Mouse (Mus musculus) embryonic facial prominence, embryonic 13.5 days (tissue): ENCODE measurements around the gene Isoc2a. TPM values are rescaled to one million over a fixed set of nuclear protein-coding genes. Genes with fewer than 3 reads are reported as not detected.

Source experiments
- ATAC-seq: fragments of 200-750 bp; cut with Nextera tagmentation; 2 replicates; pipeline ENCODE4 v1.8.0; 2017; ENCODE audit warnings: low read depth; ENCODE audit not compliant: insufficient number of reproducible peaks, insufficient read depth, low FRiP score, low TSS enrichment
- H3K27ac ChIP-seq: fragments of 300-500 bp; sonication (generic); 2 replicates; pipeline ENCODE4 v1.5.1; 2015; ENCODE audit warnings: moderate library complexity, mild to moderate bottlenecking, inconsistent platforms
- H3K27me3 ChIP-seq: fragments of 300-500 bp; sonication (generic); 2 replicates; pipeline ENCODE4 v1.6.1; 2015; ENCODE audit warnings: mild to moderate bottlenecking, inconsistent platforms
- H3K36me3 ChIP-seq: fragments of 300-500 bp; sonication (generic); 2 replicates; pipeline ENCODE4 v1.6.1; 2015; ENCODE audit warnings: mild to moderate bottlenecking, inconsistent platforms
- H3K4me1 ChIP-seq: fragments of 300-500 bp; sonication (generic); 2 replicates; pipeline ENCODE4 v1.6.1; 2015; ENCODE audit warnings: inconsistent platforms
- H3K4me2 ChIP-seq: fragments of 300-500 bp; sonication (generic); 2 replicates; pipeline ENCODE4 v1.6.1; 2015; ENCODE audit warnings: moderate library complexity, mild to moderate bottlenecking, inconsistent platforms
- H3K4me3 ChIP-seq: fragments of 300-500 bp; sonication (generic); 2 replicates; pipeline ENCODE4 v1.5.1; 2015; ENCODE audit warnings: mild to moderate bottlenecking, inconsistent platforms
- H3K9ac ChIP-seq: fragments of 300-500 bp; sonication (generic); 2 replicates; pipeline ENCODE4 v1.6.1; 2015; ENCODE audit warnings: mild to moderate bottlenecking, inconsistent platforms
- H3K9me3 ChIP-seq: fragments of 300-500 bp; sonication (generic); 2 replicates; pipeline ENCODE4 v1.6.1; 2016; ENCODE audit warnings: inconsistent platforms
- WGBS: fragments of 180-500 bp; shearing (Covaris S2); methylation state at CpG from one replicate; pipeline ENCODE4 v1.1.7; 2015; ENCODE audit warnings: mixed read lengths; 5-methylcytosine and 5-hydroxymethylcytosine counted together
- polyA plus RNA-seq: library from polyadenylated mRNA; unstranded; fragments of >200 nt; fragmentation: Nextera tagmentation; extraction: Ambion mirVana; gene quantifications from 2 replicates; pipeline ENCODE4 v1.2.1, GENCODE M21; 2015

Gene Isoc2a
- polyA plus RNA-seq, 1 experiment from 2014 or later = 1.3 TPM

- Histone ChIP-seq H3K4me2 (no peak overlapping the region), H3K27ac (no peak overlapping the region), H3K36me3 (no peaks in the 10 kb centered on the region), H3K9ac (no peak overlapping the region), H3K4me1 (peaks cover 8% of the 10 kb centered on the region), H3K4me3 (no peak overlapping the region), H3K27me3 (peaks cover 29% of the 10 kb centered on the region), H3K9me3 (peaks cover 4% of the 10 kb centered on the region; the same call in 1 of the 2 replicates)
- WGBS = 47% methylated on average over 8 of the region's 8 CpGs
- no peak for ATAC-seq
Measured at GRCm38 (mm10) chr7:4901171-4901570, 24.2 kb downstream of the Isoc2a start.

GRCm38 (mm10) chr7:4902404-4902803 is 25.5 kb downstream of the Isoc2a start:
- H3K9me3 ChIP-seq = peaks cover 4% of the 10 kb centered on the region; the same call in 1 of the 2 replicates
- ATAC-seq = no peak
- no peaks in the 10 kb centered on the region for H3K36me3 ChIP-seq
- H3K4me2 ChIP-seq = no peak overlapping the region
- peaks cover 8% of the 10 kb centered on the region for H3K4me1 ChIP-seq
- WGBS = 85% methylated on average over 9 of the region's 9 CpGs
- no peak overlapping the region for H3K4me3 ChIP-seq
- H3K9ac ChIP-seq = no peak overlapping the region
- no peak overlapping the region for H3K27ac ChIP-seq
- peaks cover 29% of the 10 kb centered on the region for H3K27me3 ChIP-seq

DNA sequence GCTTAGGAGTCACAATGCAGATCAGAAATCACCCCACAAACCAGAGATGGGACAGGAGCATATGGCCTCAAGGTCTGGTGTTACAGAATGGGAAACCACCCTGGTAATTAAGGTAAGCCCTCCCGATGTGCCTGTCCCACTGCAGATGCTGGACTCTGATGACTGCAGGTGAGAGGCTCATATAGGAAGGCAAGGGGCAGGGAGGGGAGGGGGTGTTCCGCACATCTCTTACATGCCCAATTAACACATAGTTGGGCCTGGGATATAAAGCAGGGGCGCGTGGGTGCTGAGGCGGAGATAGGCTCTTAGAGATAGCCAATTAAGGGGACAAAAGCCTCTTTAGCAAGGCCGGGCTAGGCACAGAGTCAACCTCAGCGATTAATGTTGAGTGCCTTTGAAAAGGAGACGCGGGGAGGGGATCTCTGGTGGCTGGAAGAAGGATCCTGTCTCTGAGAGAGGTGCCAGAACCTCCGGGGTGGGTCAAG is 29.6 kb downstream of the Isoc2a start, which contains the start of gene Gm36210:
Gene Gm36210 (minus strand): TSS at position 51 of the 485 bp plus-strand sequence.
- Histone ChIP-seq H3K4me2 (no peak within 1 kb of the TSS), H3K4me3 (no peak within 1 kb of the TSS), H3K27ac (no peak within 1 kb of the TSS), H3K4me1 (no peaks in the 10 kb centered on the region), H3K9ac (no peak within 1 kb of the TSS), H3K9me3 (no peaks in the 10 kb centered on the region), H3K27me3 (no peaks in the 10 kb centered on the region), H3K36me3 (no peaks in the 10 kb centered on the region)
- ATAC-seq = no peak
- WGBS = 63% methylated on average over 10 of the region's 10 CpGs

- H3K36me3 ChIP-seq = no peaks in the 10 kb centered on the region
- no peak overlapping the region for H3K4me2 ChIP-seq
- no peak overlapping the region for H3K9ac ChIP-seq
- WGBS = 31% methylated on average over 9 of the region's 9 CpGs
- peak overlapping the region; percentile 51; the same call in 1 of the 2 replicates for H3K27ac ChIP-seq
- H3K4me1 ChIP-seq = peaks cover 13% of the 10 kb centered on the region
- H3K9me3 ChIP-seq = no peaks in the 10 kb centered on the region
- no peak for ATAC-seq
- H3K4me3 ChIP-seq = no peak overlapping the region
- H3K27me3 ChIP-seq = no peaks in the 10 kb centered on the region
Measured at GRCm38 (mm10) chr7:4911561-4911960, 34.6 kb downstream of the Isoc2a start.

GRCm38 (mm10) chr7:4912248-4912647 is 35.3 kb downstream of the Isoc2a start:
- Histone ChIP-seq H3K4me1 (peaks cover 18% of the 10 kb centered on the region), H3K4me2 (no peak overlapping the region), H3K9ac (no peak overlapping the region), H3K27me3 (no peaks in the 10 kb centered on the region), H3K27ac (peak overlapping the region; percentile 51; the same call in 1 of the 2 replicates), H3K4me3 (no peak overlapping the region), H3K9me3 (no peaks in the 10 kb centered on the region), H3K36me3 (0 out of 2 replicates have a peak, but pooled peaks cover 1% of the 10 kb centered on the region)
- no peak for ATAC-seq
- WGBS = 63% methylated on average over 5 of the region's 5 CpGs

DNA sequence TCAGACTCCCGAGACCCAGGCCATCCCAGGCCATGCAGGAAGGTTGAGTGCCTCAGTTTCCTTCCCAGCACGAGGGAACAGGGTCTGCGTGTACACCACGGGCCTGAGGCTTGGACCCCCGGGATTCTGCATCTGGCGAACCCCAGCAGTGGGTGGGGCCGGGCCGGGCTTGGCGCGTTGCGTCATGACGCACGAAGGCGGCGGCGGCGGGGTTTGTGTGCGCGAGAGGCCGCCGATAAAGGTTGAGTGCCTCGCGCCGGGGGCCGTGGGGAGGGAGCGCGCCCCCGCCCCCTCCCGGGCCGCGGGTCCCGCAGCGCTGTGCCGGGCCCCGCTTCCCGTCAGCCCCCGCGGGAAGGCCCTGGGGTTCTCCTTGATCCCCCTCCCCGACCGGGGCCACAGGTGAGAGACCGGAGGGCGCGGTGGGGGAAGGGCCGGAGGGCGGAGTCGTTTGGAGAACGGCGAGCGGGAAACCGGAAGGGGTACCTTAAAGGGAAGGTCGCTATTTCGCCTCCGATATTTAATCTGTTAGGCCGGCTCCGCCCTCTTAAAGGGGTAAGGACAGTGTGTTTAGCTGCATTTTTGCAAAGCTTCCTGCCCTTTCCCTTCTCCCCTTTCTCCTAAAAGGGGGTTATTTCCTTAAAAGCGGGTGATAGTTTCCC is 38.2 kb downstream of the Isoc2a start, which contains the start of gene Zfp628:
Gene Zfp628 (plus strand): TSS at position 211 of the 659 bp plus-strand sequence.
- peak; percentile 82 for ATAC-seq
- no peaks in the 10 kb centered on the region for H3K27me3 ChIP-seq
- under 1% methylated on average over 56 of the region's 56 CpGs for WGBS

GRCm38 (mm10) chr7:4915669-4916416 is 38.9 kb downstream of the Isoc2a start:
- H3K9ac ChIP-seq = peak overlapping the region; percentile 87
- 17% methylated on average over 14 of the region's 14 CpGs for WGBS
- no peaks in the 10 kb centered on the region for H3K27me3 ChIP-seq
- H3K4me1 ChIP-seq = peaks cover 18% of the 10 kb centered on the region
- H3K9me3 ChIP-seq = no peaks in the 10 kb centered on the region
- H3K4me3 ChIP-seq = peak overlapping the region; percentile 63
- peak overlapping the region; percentile 99 for H3K27ac ChIP-seq
- H3K4me2 ChIP-seq = peak overlapping the region; percentile 68
- peaks cover 37% of the 10 kb centered on the region for H3K36me3 ChIP-seq
- peak; percentile 27; the same call in 1 of the 2 replicates for ATAC-seq

More for the DNA sequence above, 38.2 kb downstream of the Isoc2a start, which contains the start of gene Zfp628:
- Histone ChIP-seq H3K27ac (peak within 1 kb of the TSS; percentile 99), H3K4me1 (peaks cover 18% of the 10 kb centered on the region), H3K36me3 (peaks cover 30% of the 10 kb centered on the region), H3K4me2 (peak within 1 kb of the TSS; percentile 68), H3K9me3 (no peaks in the 10 kb centered on the region), H3K4me3 (peak within 1 kb of the TSS; percentile 63), H3K9ac (peak within 1 kb of the TSS; percentile 87)

DNA sequence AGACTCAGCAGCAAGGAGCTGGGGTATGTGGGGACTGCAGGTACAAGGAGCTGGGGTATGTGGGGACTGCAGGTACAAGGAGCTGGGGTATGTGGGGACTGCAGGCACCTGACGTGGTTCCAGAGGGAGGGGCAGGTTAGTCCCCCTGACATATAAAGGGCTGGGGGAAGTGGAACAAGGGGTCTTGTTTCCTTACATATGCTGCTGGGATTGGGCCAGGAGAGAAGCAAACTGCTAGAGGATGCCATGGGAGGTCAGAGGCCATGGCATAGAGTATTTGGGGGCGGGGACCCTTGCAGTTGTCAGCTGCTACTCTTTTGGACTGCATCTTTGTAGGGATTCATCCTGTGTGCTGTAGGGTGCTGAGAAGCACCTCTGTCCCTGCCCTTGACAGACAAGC is 40.5 kb downstream of the Isoc2a start:
- Histone ChIP-seq H3K4me3 (no peak overlapping the region), H3K9me3 (no peaks in the 10 kb centered on the region), H3K4me2 (no peak overlapping the region), H3K9ac (0 out of 2 replicates have a peak overlapping the region, but pooled peaks have one; percentile 87), H3K27ac (no peak overlapping the region), H3K27me3 (no peaks in the 10 kb centered on the region), H3K36me3 (peaks cover 43% of the 10 kb centered on the region), H3K4me1 (peaks cover 32% of the 10 kb centered on the region)
- WGBS = 92% methylated on average over 2 of the region's 2 CpGs
- no peak for ATAC-seq

DNA sequence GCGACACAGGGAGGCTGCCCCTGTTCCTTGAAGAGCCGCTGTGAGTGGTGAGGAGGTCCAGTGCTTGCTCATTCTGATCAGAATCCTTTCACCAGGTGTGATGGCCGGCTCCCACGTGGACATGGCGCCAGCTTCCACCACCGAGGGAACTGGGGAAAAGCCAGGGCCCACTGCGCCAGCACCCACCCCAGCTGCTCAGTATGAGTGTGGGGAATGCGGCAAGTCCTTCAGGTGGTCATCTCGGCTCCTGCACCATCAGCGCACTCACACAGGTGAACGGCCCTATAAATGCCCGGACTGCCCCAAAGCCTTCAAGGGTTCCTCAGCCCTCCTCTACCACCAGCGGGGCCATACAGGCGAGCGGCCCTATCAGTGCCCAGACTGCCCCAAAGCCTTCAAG is 41.7 kb downstream of the Isoc2a start:
- Histone ChIP-seq H3K27ac (no peak overlapping the region), H3K9ac (no peak overlapping the region), H3K27me3 (no peaks in the 10 kb centered on the region), H3K4me2 (no peak overlapping the region), H3K36me3 (peaks cover 43% of the 10 kb centered on the region), H3K4me1 (peaks cover 44% of the 10 kb centered on the region), H3K9me3 (no peaks in the 10 kb centered on the region), H3K4me3 (no peak overlapping the region)
- WGBS = 91% methylated on average over 15 of the region's 15 CpGs
- ATAC-seq = no peak

GRCm38 (mm10) chr7:4919096-4919495 is 42.1 kb downstream of the Isoc2a start:
- Histone ChIP-seq H3K36me3 (peaks cover 43% of the 10 kb centered on the region), H3K27me3 (no peaks in the 10 kb centered on the region), H3K4me1 (peaks cover 48% of the 10 kb centered on the region), H3K27ac (no peak overlapping the region), H3K9me3 (no peaks in the 10 kb centered on the region), H3K4me3 (no peak overlapping the region), H3K4me2 (no peak overlapping the region), H3K9ac (no peak overlapping the region)
- ATAC-seq = no peak
- WGBS = 88% methylated on average over 21 of the region's 21 CpGs

GRCm38 (mm10) chr7:4919971-4920370 is 43.0 kb downstream of the Isoc2a start:
- Histone ChIP-seq H3K4me1 (peaks cover 51% of the 10 kb centered on the region), H3K36me3 (peaks cover 43% of the 10 kb centered on the region), H3K27me3 (no peaks in the 10 kb centered on the region), H3K27ac (no peak overlapping the region), H3K9ac (no peak overlapping the region), H3K4me3 (no peak overlapping the region), H3K9me3 (no peaks in the 10 kb centered on the region), H3K4me2 (no peak overlapping the region)
- no peak for ATAC-seq
- 90% methylated on average over 21 of the region's 21 CpGs for WGBS
